Mouse (Mus musculus) cerebellum, adult 8-10 months (tissue): ENCODE measurements around the gene Mepe.

Experiments
- DNase-seq: peaks from one replicate; pipeline ENCODE4 v3.0.0; 2022

Gene Mepe

DNA sequence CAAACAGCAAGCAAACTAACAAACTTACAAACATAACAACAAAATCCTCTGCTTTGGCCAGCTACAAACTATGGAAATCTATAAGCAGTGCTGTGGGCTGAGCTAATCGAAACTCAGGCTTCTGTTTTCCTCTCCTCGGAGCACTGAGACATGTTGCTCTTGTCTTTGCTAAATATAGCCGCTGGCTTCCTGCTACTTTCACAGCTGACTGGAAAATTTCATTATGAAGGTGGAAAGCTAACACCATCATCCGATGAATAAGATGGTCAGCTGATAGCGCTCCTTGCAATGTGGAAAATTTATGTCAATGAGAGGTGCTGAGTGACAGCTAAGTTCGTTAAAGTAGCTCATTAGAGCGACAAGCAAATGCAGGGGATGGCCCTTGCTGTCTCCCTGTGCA lies 33.5 kb downstream of the Mepe start:
- no peak for DNase-seq

DNA sequence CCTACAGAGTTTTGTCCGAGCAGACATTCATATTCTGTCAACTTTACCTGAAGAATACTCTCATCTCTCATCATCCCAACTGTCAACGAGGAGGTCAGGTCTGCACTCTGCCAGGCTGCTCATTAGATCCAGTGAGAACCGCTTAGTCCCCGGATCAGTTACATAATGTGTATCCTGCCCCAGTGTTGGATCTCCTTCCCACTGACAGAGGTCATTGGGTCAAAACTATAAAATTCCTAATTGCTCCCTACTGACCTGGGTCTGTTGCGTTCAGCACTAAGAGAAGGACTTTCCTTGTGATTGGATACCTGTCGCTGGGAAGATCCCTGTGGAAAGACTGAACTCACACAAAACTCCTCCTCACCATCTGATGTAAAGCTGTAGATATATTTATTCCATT lies 34.1 kb downstream of the Mepe start:
- no peak for DNase-seq

GRCm38 (mm10) chr5:104370580-104370979 lies 45.5 kb downstream of the Mepe start:
- DNase-seq = no peak

DNA sequence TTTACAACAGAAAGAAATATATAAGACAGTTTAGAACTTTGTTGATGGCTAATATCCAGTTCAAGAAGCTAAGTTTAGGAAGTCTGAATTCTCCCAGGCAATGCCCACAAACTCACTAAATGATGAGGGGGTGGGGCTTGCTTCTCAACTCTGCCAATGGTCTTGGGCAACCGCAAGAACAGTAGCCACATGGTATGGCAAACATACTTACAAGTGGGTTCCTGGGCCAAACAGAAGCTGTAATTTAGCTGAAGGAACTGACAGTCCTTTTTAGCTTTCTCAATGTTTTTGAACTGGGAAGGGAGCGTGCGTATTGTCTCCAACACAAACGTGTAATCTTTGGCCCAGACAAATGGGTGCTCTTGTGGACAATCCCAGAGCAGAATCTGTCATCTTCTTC lies 46.2 kb downstream of the Mepe start:
- no peak for DNase-seq

- DNase-seq = no peak
Measured at GRCm38 (mm10) chr5:104373648-104374307, 48.6 kb downstream of the Mepe start.

DNA sequence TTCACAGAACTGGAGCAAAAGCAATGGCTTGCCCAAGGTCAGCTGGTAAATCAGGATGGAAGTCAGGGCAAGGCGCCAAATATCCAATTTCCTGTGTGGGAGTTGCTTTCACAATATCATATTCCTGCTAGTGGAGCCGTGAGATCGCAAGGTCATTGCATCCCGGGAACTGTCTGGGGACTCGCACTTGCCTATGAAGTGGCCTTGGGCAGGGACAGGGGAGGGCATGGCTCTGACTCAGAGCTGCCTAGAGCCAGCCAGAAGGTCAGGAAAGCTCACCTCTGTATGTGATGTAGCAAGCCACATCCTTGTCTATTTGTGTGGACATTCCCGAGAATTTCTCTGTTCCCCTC lies 49.2 kb downstream of the Mepe start:
- no peak for DNase-seq

GRCm38 (mm10) chr5:104375132-104375531 lies 50.0 kb downstream of the Mepe start:
- DNase-seq = no peak

GRCm38 (mm10) chr5:104376890-104377289 lies 51.8 kb downstream of the Mepe start:
- DNase-seq = no peak

DNA sequence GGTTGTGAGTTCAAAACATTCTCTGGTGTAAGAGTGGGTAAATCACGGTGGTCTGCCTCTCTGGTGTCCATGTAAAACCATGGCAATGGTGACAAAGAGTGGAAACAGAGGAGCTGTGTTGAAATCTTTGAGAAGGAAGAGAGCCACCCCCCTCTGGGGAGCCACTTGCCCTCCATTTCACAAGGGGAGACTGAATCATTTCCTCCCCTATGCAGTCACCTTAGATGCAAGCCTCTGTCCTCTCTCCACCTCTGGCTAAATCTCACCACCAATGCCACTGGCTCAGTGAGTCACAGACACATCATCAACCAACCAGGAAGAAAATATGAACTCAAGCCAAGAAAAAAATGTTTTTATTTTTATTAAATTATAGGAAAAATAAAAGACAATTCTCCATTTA lies 55.4 kb downstream of the Mepe start:
- DNase-seq = no peak

GRCm38 (mm10) chr5:104381671-104382070 lies 56.5 kb downstream of the Mepe start:
- no peak for DNase-seq

- DNase-seq = no peak
Measured at GRCm38 (mm10) chr5:104384540-104384939, 59.4 kb downstream of the Mepe start.

- no peak for DNase-seq
Measured at GRCm38 (mm10) chr5:104385521-104385920, 60.4 kb downstream of the Mepe start.

- DNase-seq = no peak
Measured at GRCm38 (mm10) chr5:104386908-104387307, 61.8 kb downstream of the Mepe start.
